Mouse (Mus musculus): ENCODE data around the gene Dpy19l1. TPM values are rescaled to one million over a fixed set of nuclear protein-coding genes. Genes with fewer than 3 reads are reported as not detected.

The Dpy19l1 gene
- 25.2 TPM for polyA plus RNA-seq (2014; fragmentation: Illumina TruSeq; extraction: RNeasy Lipid Tissue Mini Kit (QIAGEN cat#74804); ENCODE audit: low read depth, low replicate concordance)

GRCm38 (mm10) chr9:24503067-24503857 is at the start of gene Dpy19l1:
Gene Dpy19l1, minus strand, starts transcription at chr9:24503140.

Other genes starting within 250 kb of the Dpy19l1 start
- not detected for gene Cypt4, start 122.1 kb upstream of the Dpy19l1 start, polyA plus RNA-seq (2014; fragmentation: Illumina TruSeq; extraction: RNeasy Lipid Tissue Mini Kit (QIAGEN cat#74804); ENCODE audit: low read depth, low replicate concordance)
- gene Dpy19l2, start 193.2 kb upstream of the Dpy19l1 start, polyA plus RNA-seq (2014; fragmentation: Illumina TruSeq; extraction: RNeasy Lipid Tissue Mini Kit (QIAGEN cat#74804); ENCODE audit: low read depth, low replicate concordance), result not detected

Measured in liver, adult 10 weeks (tissue).